Mouse (Mus musculus) forebrain, embryonic 11.5 days (tissue): Measurements from ENCODE around the gene Lrrc31. TPM values are rescaled to one million over a fixed set of nuclear protein-coding genes. Genes with fewer than 3 reads are reported as not detected.

ENCODE experiments used
- ATAC-seq: fragments of 200-750 bp; cut with Nextera tagmentation; replicated peaks from 2 replicates; pipeline ENCODE4 v1.8.0; 2017; ENCODE audit warnings: moderate TSS enrichment; ENCODE audit not compliant: low FRiP score
- DNase-seq: peaks from one replicate; pipeline ENCODE4 v3.0.0-alpha.2; 2017; ENCODE audit warnings: low spot score
- H3K27ac ChIP-seq: fragments of 300-500 bp; sonication (generic); 2 replicates; pipeline ENCODE4 v1.5.1; 2014; ENCODE audit warnings: low read depth, low read length
- H3K27me3 ChIP-seq: fragments of 300-500 bp; sonication (generic); 2 replicates; pipeline ENCODE4 v1.6.1; 2014; ENCODE audit warnings: mild to moderate bottlenecking, low read length, mixed read lengths; ENCODE audit not compliant: control insufficient read depth, insufficient read depth
- H3K36me3 ChIP-seq: fragments of 300-500 bp; sonication (generic); 2 replicates; pipeline ENCODE4 v1.6.1; 2014; ENCODE audit warnings: mild to moderate bottlenecking, low read length, moderate library complexity, mixed read lengths; ENCODE audit not compliant: control insufficient read depth, insufficient read depth
- H3K4me1 ChIP-seq: fragments of 300-500 bp; sonication (generic); replicated peaks from 2 replicates; pipeline ENCODE4 v1.6.1; 2014; ENCODE audit warnings: low read length, mixed read lengths; ENCODE audit not compliant: control insufficient read depth, insufficient read depth
- H3K4me2 ChIP-seq: fragments of 300-500 bp; sonication (generic); 2 replicates; pipeline ENCODE4 v1.6.1; 2014; ENCODE audit warnings: low read depth, mild to moderate bottlenecking, low read length, moderate library complexity, mixed read lengths; ENCODE audit not compliant: severe bottlenecking
- H3K4me3 ChIP-seq: fragments of 300-500 bp; sonication (generic); 2 replicates; pipeline ENCODE4 v1.5.1; 2014; ENCODE audit warnings: low read depth, low read length
- H3K9ac ChIP-seq: fragments of 300-500 bp; sonication (generic); 2 replicates; pipeline ENCODE4 v1.6.1; 2014; ENCODE audit warnings: low read length
- H3K9me3 ChIP-seq: fragments of 300-500 bp; sonication (generic); 2 replicates; pipeline ENCODE4 v1.6.1; 2016; ENCODE audit warnings: low read length, mixed read lengths; ENCODE audit not compliant: control insufficient read depth
- WGBS: fragments of 180-500 bp; shearing (Covaris S2); extraction: QIAGEN DNeasy Blood & Tissue Kit; methylation state at CpG from one replicate; pipeline ENCODE4 v1.1.7; 2014; 5-methylcytosine and 5-hydroxymethylcytosine counted together
- polyA plus RNA-seq: library from polyadenylated mRNA; unstranded; fragments of >200 nt; fragmentation: Nextera tagmentation; extraction: Ambion mirVana; gene quantifications from 2 replicates; pipeline ENCODE4 v1.2.1, GENCODE M21; 2014

Gene Lrrc31
- polyA plus RNA-seq, 1 experiment from 2014 or later, result not detected

DNA sequence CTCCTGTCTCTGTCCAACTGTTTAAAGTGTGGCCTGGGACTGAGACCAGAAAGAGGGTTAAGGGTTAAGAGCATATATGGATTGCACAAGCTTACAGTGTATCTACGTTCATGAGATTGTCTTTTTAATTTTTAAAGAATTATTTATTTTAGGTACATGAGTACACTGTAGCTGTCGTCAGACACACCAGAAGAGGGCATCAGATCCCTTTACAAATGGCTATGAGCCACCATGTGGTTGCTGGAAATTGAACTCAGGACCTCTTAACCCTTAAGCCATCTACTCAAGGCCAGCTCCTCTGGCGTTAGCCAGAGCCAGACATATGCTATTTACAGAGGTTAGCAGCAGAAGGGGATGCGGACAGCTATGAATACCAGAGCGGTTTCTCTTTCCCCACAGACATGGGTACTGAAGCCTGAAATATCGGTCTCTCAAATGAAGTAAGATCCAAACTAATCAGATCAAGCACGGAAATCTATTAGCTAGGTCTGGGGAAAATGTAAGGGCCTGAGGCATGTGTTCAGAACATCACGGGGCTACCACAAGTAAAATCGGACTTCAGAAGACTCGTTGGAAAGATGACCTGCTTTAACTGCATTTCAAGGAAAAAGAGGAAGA lies 25.3 kb upstream of the Lrrc31 start:
- no peak overlapping the region for H3K4me3 ChIP-seq
- no peaks in the 10 kb centered on the region for H3K27me3 ChIP-seq
- DNase-seq (no peak), ATAC-seq (no peak)
- no peak overlapping the region for H3K9ac ChIP-seq
- H3K9me3 ChIP-seq, result no peaks in the 10 kb centered on the region
- no peak overlapping the region for H3K27ac ChIP-seq
- WGBS, result 85% methylated on average over 10 of the region's 10 CpGs
- no peak overlapping the region for H3K4me2 ChIP-seq
- no peaks in the 10 kb centered on the region for H3K4me1 ChIP-seq
- H3K36me3 ChIP-seq, result no peaks in the 10 kb centered on the region

DNA sequence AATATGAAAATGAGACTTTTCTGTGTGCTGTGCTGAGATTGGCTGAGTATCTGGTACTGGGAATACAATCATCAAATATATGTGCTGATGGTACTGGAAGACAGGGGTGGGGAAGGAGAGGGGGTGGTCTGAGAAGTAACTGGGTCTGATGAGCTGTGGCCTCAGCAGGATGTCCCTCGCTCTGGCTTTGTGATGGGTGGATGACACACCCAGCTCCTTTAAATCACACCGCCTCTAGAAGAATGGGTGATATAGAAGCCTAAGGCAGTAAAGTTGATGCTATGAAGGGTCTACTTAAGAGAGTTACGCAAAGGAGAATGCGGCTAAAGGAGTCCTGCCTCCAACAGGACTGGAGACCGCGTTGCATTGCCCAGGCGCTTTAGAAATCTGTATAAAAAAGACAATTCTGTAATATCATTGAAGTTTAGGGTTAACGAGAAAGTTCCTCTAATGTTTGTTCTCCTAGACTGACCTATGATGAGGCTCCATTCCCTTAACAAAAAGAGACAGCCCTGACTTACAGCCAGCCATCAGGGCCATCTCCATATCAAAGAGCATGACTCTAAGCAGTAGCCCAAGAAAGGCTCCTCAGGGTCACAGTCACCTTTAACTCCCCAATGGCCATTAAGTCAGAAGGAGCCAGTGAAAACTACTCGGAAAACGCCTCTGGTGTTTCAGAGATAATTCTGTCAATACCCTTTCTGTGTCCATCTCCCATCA lies 24.6 kb upstream of the Lrrc31 start:
- no peaks in the 10 kb centered on the region for H3K36me3 ChIP-seq
- WGBS, result 68% methylated on average over 10 of the region's 10 CpGs
- no peaks in the 10 kb centered on the region for H3K27me3 ChIP-seq
- DNase-seq (no peak), ATAC-seq (no peak)
- H3K9me3 ChIP-seq, result no peaks in the 10 kb centered on the region
- H3K27ac ChIP-seq, result no peak overlapping the region
- no peak overlapping the region for H3K4me2 ChIP-seq
- H3K9ac ChIP-seq, result no peak overlapping the region
- no peaks in the 10 kb centered on the region for H3K4me1 ChIP-seq
- H3K4me3 ChIP-seq, result no peak overlapping the region

DNA sequence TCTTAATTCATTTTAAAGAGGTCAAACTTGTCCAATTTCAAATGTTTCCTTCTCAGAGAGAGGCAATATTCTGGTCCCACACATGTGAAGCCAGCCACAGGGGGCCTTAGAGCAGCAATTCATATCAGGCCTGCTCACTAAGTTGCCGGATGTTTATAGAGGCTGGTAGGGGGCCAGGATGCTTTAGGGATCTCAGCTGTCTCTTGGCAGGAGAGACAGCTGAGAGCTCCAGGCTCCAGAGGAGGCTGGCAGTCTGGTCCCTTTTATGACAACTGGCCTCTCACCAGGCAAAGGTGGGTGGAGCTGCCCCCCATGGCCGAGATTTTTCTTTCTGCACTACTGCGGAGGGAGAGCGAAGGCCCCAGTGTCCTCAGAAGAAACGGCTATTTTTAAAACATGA lies 23.5 kb upstream of the Lrrc31 start:
- no peak for DNase-seq
- H3K4me2 ChIP-seq, result no peak overlapping the region
- ATAC-seq, result no peak
- no peak overlapping the region for H3K4me3 ChIP-seq
- no peaks in the 10 kb centered on the region for H3K36me3 ChIP-seq
- no peaks in the 10 kb centered on the region for H3K4me1 ChIP-seq
- no peaks in the 10 kb centered on the region for H3K9me3 ChIP-seq
- H3K27me3 ChIP-seq, result no peaks in the 10 kb centered on the region
- no peak overlapping the region for H3K27ac ChIP-seq
- 68% methylated on average over 5 of the region's 5 CpGs for WGBS
- H3K9ac ChIP-seq, result no peak overlapping the region

DNA sequence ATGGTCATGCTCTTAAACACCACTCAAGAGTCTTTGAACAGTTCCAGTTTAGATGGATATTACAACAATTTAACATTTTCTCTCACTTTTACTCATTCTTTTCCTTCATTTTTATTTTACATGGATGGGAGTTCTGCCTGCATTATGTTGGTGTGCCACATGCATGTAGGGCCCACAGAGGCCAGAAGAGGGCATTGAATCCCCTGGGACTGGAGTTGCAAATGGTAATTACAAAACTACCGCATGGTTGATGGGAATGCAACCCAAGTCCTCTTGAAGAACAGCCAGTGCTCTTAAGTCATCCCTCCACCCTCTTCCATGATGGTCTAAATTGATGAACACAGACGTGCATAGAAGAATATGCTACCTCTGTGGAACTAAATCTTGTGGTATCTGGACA lies 22.8 kb upstream of the Lrrc31 start:
- no peaks in the 10 kb centered on the region for H3K27me3 ChIP-seq
- H3K36me3 ChIP-seq, result no peaks in the 10 kb centered on the region
- 88% methylated on average over 2 of the region's 2 CpGs for whole genome bisulfite sequencing
- H3K9me3 ChIP-seq, result no peaks in the 10 kb centered on the region
- no peak overlapping the region for H3K27ac ChIP-seq
- H3K4me1 ChIP-seq, result no peaks in the 10 kb centered on the region
- no peak overlapping the region for H3K9ac ChIP-seq
- H3K4me2 ChIP-seq, result no peak overlapping the region
- no peak for DNase-seq
- ATAC-seq, result no peak
- no peak overlapping the region for H3K4me3 ChIP-seq

DNA sequence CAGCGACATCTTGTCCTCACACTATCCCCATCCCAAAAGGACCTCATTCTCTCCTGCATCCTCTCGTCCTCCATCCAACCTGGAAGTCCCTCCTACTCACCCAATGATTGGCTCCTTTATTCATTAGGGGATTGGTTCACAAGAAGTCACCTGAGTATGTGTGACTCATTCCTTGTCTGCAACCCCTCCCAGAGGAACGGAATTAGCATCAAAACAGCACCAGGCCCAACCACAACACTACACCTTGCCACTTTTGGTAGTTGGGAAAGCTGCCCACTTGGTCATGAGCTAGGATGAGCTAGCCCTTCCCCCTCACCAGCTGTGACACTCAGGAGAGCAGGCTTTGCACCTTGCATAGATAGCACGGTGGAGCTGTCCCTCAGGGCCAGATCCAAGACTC lies 22.4 kb upstream of the Lrrc31 start:
- Histone ChIP-seq H3K36me3 (no peaks in the 10 kb centered on the region), H3K27ac (no peak overlapping the region), H3K9ac (no peak overlapping the region), H3K4me3 (no peak overlapping the region), H3K4me1 (no peaks in the 10 kb centered on the region), H3K27me3 (no peaks in the 10 kb centered on the region), H3K9me3 (no peaks in the 10 kb centered on the region), H3K4me2 (no peak overlapping the region)
- ATAC-seq (no peak), DNase-seq (no peak)
- 82% methylated on average over 4 of the region's 4 CpGs for WGBS

DNA sequence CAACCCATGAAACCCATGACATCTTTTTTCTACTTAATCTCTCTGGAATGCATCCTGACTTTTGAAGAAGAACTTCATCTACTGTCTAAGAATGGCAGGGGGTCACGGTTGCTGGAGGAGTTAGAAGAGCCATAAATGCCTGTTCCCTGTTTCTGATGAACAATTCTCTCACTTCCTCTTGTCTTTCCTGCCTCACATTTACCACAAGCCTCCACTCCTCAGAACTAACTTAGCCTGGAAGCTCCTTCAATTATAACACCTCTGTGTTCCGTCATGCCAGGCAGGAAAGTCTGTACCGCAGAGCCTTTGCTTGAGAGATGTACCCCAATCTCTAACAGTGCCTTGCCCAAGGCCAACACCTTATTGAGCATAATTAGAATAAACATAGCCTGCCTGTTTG lies 19.0 kb upstream of the Lrrc31 start:
- Histone ChIP-seq H3K9me3 (no peaks in the 10 kb centered on the region), H3K27me3 (no peaks in the 10 kb centered on the region), H3K4me2 (no peak overlapping the region), H3K4me1 (no peaks in the 10 kb centered on the region), H3K9ac (no peak overlapping the region), H3K4me3 (no peak overlapping the region), H3K36me3 (no peaks in the 10 kb centered on the region), H3K27ac (no peak overlapping the region)
- no peak for DNase-seq
- no peak for ATAC-seq
- 82% methylated on average over 3 of the region's 3 CpGs for WGBS

DNA sequence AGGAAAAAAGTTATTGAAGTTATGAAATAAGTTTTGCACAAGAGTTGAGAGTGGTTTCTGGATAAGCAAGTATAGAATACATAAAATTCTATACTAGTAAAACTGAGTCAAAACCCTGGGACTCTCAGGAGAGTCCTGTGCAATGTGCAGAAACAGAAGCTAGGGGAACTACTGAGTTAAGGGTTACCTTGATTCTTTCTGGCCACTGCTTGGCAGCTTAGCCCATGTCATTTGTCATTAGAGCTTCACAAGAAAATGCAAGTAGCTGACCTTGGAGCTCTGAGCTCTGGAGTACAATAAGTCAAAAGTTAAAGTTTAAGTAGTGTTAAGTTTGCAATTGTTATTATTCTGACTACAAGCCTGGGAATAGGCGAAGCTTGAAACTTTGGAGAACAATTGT lies 13.7 kb upstream of the Lrrc31 start:
- Histone ChIP-seq H3K4me2 (no peak overlapping the region), H3K27ac (no peak overlapping the region)
- 95% methylated on average over 1 of the region's 1 CpGs for WGBS

DNA sequence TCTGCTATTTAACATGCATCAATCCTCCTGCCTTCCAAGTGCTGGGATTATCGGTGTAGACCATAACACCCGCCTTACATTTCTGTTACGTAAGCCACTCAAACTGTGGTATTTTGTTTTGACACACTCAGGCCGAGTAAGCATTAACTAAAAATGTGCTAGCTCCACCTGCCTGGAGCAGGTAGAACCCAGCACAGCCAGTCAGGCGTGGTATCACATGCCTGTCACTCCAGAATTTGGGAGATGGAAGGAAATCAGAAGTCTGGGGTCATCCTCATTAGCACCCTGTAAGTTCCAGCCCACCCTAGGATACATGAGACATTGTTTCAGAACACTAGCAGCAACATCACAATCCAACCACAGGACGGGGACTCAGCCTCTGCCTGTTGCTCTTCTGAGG lies 10.5 kb upstream of the Lrrc31 start:
- Histone ChIP-seq H3K27ac (no peak overlapping the region), H3K9me3 (no peaks in the 10 kb centered on the region), H3K4me3 (no peak overlapping the region), H3K27me3 (no peaks in the 10 kb centered on the region), H3K36me3 (no peaks in the 10 kb centered on the region), H3K9ac (no peak overlapping the region), H3K4me2 (no peak overlapping the region), H3K4me1 (no peaks in the 10 kb centered on the region)
- ATAC-seq (no peak), DNase-seq (no peak)
- 84% methylated on average over 6 of the region's 6 CpGs for WGBS

More for the DNA sequence above, 13.7 kb upstream of the Lrrc31 start:
- Histone ChIP-seq H3K36me3 (no peaks in the 10 kb centered on the region), H3K4me1 (no peaks in the 10 kb centered on the region), H3K27me3 (no peaks in the 10 kb centered on the region), H3K9ac (no peak overlapping the region), H3K9me3 (no peaks in the 10 kb centered on the region), H3K4me3 (no peak overlapping the region)
- DNase-seq (no peak), ATAC-seq (no peak)
